21 mouse cellular contexts compared by ENCODE assay signal in the genomic region with DNA sequence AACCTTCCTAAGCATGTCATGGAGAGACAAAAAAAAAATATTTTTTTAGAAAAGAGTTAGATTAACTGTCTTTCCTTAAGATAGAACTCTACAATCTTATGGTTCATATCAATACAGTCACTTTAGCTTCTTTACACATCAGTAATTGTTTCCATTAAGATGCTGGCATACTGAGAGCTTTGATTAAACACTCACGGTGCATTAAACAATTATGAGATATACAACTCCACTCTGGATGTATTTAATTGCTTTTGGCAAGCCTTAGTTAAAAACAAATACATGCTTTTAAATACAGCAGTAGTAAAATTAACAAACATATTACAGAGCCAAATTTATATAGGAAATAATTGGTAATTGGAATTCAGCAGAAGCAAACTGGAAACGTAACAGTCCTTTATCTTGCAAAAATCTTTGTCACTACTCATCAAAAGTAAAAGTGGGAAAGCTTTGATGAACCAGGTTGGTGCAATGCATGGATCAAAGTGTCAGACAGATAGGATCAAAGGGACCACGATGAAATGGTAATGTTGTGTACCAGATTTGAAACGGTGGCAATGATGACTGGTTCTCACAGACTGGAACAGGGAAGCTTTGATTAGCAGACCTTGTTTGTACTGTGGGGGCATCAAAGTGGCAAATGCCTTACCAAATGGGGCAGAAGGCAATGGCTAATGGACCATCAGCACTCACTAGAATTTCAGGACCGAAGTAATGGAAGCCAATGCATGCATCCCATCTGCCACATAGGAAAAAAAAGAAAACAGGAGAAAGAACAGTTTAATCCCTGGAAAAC.
DNase-seq lines count a peak whose midpoint lies in the region; ATAC-seq lines count a peak whose summit lies in the region.
"Had no signal": no experiment of that assay in that cellular context is flagged by ENCODE, and none has a peak within 500 bp of the region (broad histone marks: within the 10 kb centered on the region; RNA-seq: fewer than 3 reads in every experiment).

No protein-coding gene starts in this region.

- no peak overlapping the region for H3K4me3 ChIP-seq in embryonic facial prominence, embryonic 14.5 days (ENCODE audit: low read depth, low read length)
- no peak overlapping the region for H3K4me3 ChIP-seq in embryonic facial prominence, embryonic 10.5 days
- no peak overlapping the region for H3K4me3 ChIP-seq in hindbrain, embryonic 16.5 days (ENCODE audit: low read length)
- no peak overlapping the region for H3K4me3 ChIP-seq in hindbrain, embryonic 14.5 days (replicated peaks; ENCODE audit: low read length)
- H3K4me3 ChIP-seq in forebrain, embryonic 14.5 days (ENCODE audit: low read depth, low read length): no peak overlapping the region
- H3K4me3 ChIP-seq: heart, embryonic 10.5 days; hindbrain, embryonic 13.5 days had no signal

- H3K27me3 ChIP-seq in embryonic facial prominence, embryonic 14.5 days (replicated peaks; ENCODE audit: control insufficient read depth, insufficient read depth, low read length): no peaks in the 10 kb centered on the region
- no peaks in the 10 kb centered on the region for H3K27me3 ChIP-seq in embryonic facial prominence, embryonic 10.5 days (replicated peaks; ENCODE audit: low read depth, poor library complexity, severe bottlenecking)
- H3K27me3 ChIP-seq in hindbrain, embryonic 16.5 days (replicated peaks; ENCODE audit: control insufficient read depth, insufficient read depth, low read length): no peaks in the 10 kb centered on the region
- no peaks in the 10 kb centered on the region for H3K27me3 ChIP-seq in hindbrain, embryonic 14.5 days (ENCODE audit: control insufficient read depth, insufficient read depth, low read length)
- H3K27me3 ChIP-seq in forebrain, embryonic 14.5 days (replicated peaks; ENCODE audit: control insufficient read depth, insufficient read depth, low read length): no peaks in the 10 kb centered on the region
- H3K27me3 ChIP-seq: CH12.LX; hindbrain, embryonic 13.5 days had no signal

- H3K27ac ChIP-seq in embryonic facial prominence, embryonic 14.5 days (replicated peaks; ENCODE audit: low read depth, low read length): no peak overlapping the region
- H3K27ac ChIP-seq in embryonic facial prominence, embryonic 10.5 days (replicated peaks): no peak overlapping the region
- no peak overlapping the region for H3K27ac ChIP-seq in hindbrain, embryonic 16.5 days (ENCODE audit: low read depth, low read length)
- no peak overlapping the region for H3K27ac ChIP-seq in hindbrain, embryonic 14.5 days
- no peak overlapping the region for H3K27ac ChIP-seq in forebrain, embryonic 14.5 days (ENCODE audit: low read depth, low read length)
- H3K27ac ChIP-seq: heart, embryonic 10.5 days; hindbrain, embryonic 13.5 days had no signal

- no peak overlapping the region for H3K4me2 ChIP-seq in embryonic facial prominence, embryonic 14.5 days (ENCODE audit: low read depth, low read length)
- H3K4me2 ChIP-seq in hindbrain, embryonic 16.5 days (ENCODE audit: low read length): no peak overlapping the region
- H3K4me2 ChIP-seq in hindbrain, embryonic 14.5 days (replicated peaks): no peak overlapping the region
- no peak overlapping the region for H3K4me2 ChIP-seq in forebrain, embryonic 14.5 days (ENCODE audit: low read length)
- H3K4me2 ChIP-seq: hindbrain, embryonic 13.5 days had no signal

- ATAC-seq in embryonic facial prominence, embryonic 14.5 days (ENCODE audit: low read depth): no peak
- peak; percentile 75; the same call in 1 of the 2 replicates for ATAC-seq in hindbrain, embryonic 16.5 days
- no peak for ATAC-seq in hindbrain, embryonic 14.5 days (ENCODE audit: low FRiP score)
- peak; percentile 32; the same call in 1 of the 2 replicates for ATAC-seq in forebrain, embryonic 14.5 days
- ATAC-seq: inflammation-experienced regulatory T-cells, adult 6 months; intestine, postnatal 0 days had no signal

- H3K36me3 ChIP-seq in embryonic facial prominence, embryonic 14.5 days (ENCODE audit: control insufficient read depth, insufficient read depth, low read length): no peaks in the 10 kb centered on the region
- no peaks in the 10 kb centered on the region for H3K36me3 ChIP-seq in embryonic facial prominence, embryonic 10.5 days (replicated peaks)
- no peaks in the 10 kb centered on the region for H3K36me3 ChIP-seq in hindbrain, embryonic 16.5 days (ENCODE audit: control insufficient read depth, insufficient read depth, low read length)
- no peaks in the 10 kb centered on the region for H3K36me3 ChIP-seq in hindbrain, embryonic 14.5 days (replicated peaks; ENCODE audit: control insufficient read depth, insufficient read depth)
- H3K36me3 ChIP-seq in forebrain, embryonic 14.5 days (ENCODE audit: control insufficient read depth, insufficient read depth, low read length): no peaks in the 10 kb centered on the region
- H3K36me3 ChIP-seq: heart, embryonic 10.5 days; hindbrain, embryonic 13.5 days had no signal

- DNase-seq in embryonic facial prominence, embryonic 14.5 days (ENCODE audit: low spot score): peak; percentile 13
- no peak for DNase-seq in embryonic facial prominence, embryonic 10.5 days (ENCODE audit: low spot score)
- DNase-seq in hindbrain, embryonic 14.5 days (ENCODE audit: low spot score): no peak
- peak; percentile 24 for DNase-seq in Muller cell, postnatal 12 days (ENCODE audit: inconsistent ontology term)
- peak; percentile 46 for DNase-seq in forebrain, embryonic 14.5 days (ENCODE audit: low spot score)
- DNase-seq in urinary bladder, adult 18-20 months (ENCODE audit: low spot score in 2 of 2): no peak
- no peak for DNase-seq in thymus, postnatal 0 days (ENCODE audit: low spot score)
- DNase-seq: adrenal gland, adult 2 months; adrenal gland, postnatal 25 days; cerebellum, adult 2 months; gastrocnemius, postnatal 10 days; heart, adult 18-20 months; heart, postnatal 10 days; heart, postnatal 4 days; kidney, adult 8-10 months had no signal

- WGBS in embryonic facial prominence, embryonic 14.5 days: 59% methylated on average over 5 of the region's 5 CpGs
- 78% methylated on average over 5 of the region's 5 CpGs for WGBS in embryonic facial prominence, embryonic 10.5 days
- WGBS in hindbrain, embryonic 16.5 days: 50% methylated on average over 5 of the region's 5 CpGs
- WGBS in hindbrain, embryonic 14.5 days: 60% methylated on average over 5 of the region's 5 CpGs
- 26% methylated on average over 5 of the region's 5 CpGs for WGBS in forebrain, embryonic 14.5 days

- no peaks in the 10 kb centered on the region for H3K9me3 ChIP-seq in embryonic facial prominence, embryonic 14.5 days (ENCODE audit: control insufficient read depth, low read length)
- H3K9me3 ChIP-seq in embryonic facial prominence, embryonic 10.5 days: no peaks in the 10 kb centered on the region
- H3K9me3 ChIP-seq in hindbrain, embryonic 16.5 days (ENCODE audit: control insufficient read depth, low read length): no peaks in the 10 kb centered on the region
- no peaks in the 10 kb centered on the region for H3K9me3 ChIP-seq in hindbrain, embryonic 14.5 days (ENCODE audit: control insufficient read depth, low read length)
- no peaks in the 10 kb centered on the region for H3K9me3 ChIP-seq in forebrain, embryonic 14.5 days (replicated peaks; ENCODE audit: control insufficient read depth, low read length)
- H3K9me3 ChIP-seq: heart, embryonic 10.5 days; hindbrain, embryonic 13.5 days had no signal

- no peaks in the 10 kb centered on the region for H3K4me1 ChIP-seq in embryonic facial prominence, embryonic 14.5 days (ENCODE audit: control insufficient read depth, insufficient read depth, low read length)
- H3K4me1 ChIP-seq in embryonic facial prominence, embryonic 10.5 days: no peaks in the 10 kb centered on the region
- H3K4me1 ChIP-seq in hindbrain, embryonic 16.5 days (ENCODE audit: control insufficient read depth, insufficient read depth, low read depth, low read length): no peaks in the 10 kb centered on the region
- H3K4me1 ChIP-seq in hindbrain, embryonic 14.5 days (replicated peaks; ENCODE audit: control insufficient read depth, insufficient read depth, low read length): no peaks in the 10 kb centered on the region
- no peaks in the 10 kb centered on the region for H3K4me1 ChIP-seq in forebrain, embryonic 14.5 days (ENCODE audit: control insufficient read depth, insufficient read depth, low read length)
- H3K4me1 ChIP-seq: heart, embryonic 10.5 days; hindbrain, embryonic 13.5 days had no signal

- no peak overlapping the region for H3K9ac ChIP-seq in embryonic facial prominence, embryonic 14.5 days (ENCODE audit: low read depth, low read length)
- H3K9ac ChIP-seq in hindbrain, embryonic 16.5 days (ENCODE audit: low read depth, low read length): no peak overlapping the region
- H3K9ac ChIP-seq in hindbrain, embryonic 14.5 days: no peak overlapping the region
- H3K9ac ChIP-seq in forebrain, embryonic 14.5 days (ENCODE audit: low read length): no peak overlapping the region
- H3K9ac ChIP-seq: hindbrain, embryonic 13.5 days had no signal

Comparison
In these comparisons a context has a peak if more than half of its experiments do, and no peak if none do; other contexts are left out.
1. ATAC-seq: peak in hindbrain, embryonic 16.5 days (single experiment) and forebrain, embryonic 14.5 days (single experiment); none in embryonic facial prominence, embryonic 14.5 days (single experiment) and hindbrain, embryonic 14.5 days (single experiment).
2. DNase-seq: peak in embryonic facial prominence, embryonic 14.5 days (single experiment), Muller cell, postnatal 12 days (single experiment) and forebrain, embryonic 14.5 days (single experiment); none in embryonic facial prominence, embryonic 10.5 days (single experiment), hindbrain, embryonic 14.5 days (single experiment), urinary bladder, adult 18-20 months (0 of 2) and thymus, postnatal 0 days (single experiment).